Mouse (Mus musculus) adrenal gland, postnatal 25 days (tissue): ENCODE results near the gene Gm14327. TPM values are rescaled to one million over a fixed set of nuclear protein-coding genes. Genes with fewer than 3 reads are reported as not detected.
"Not testable (repeated sequence)": the region's sequence is repeated elsewhere in the genome, so short reads cannot be mapped to it uniquely, and the experiment has no call there.

Experiments
- DNase-seq: peaks from one replicate; pipeline ENCODE4 v3.0.0; 2021; ENCODE audit warnings: mixed read lengths
- long read RNA-seq: library from polyadenylated mRNA; stranded (forward); transcript quantifications from one replicate; pipeline ENCODE4 v2.0.0, GENCODE M21; 2021
- total RNA-seq: library from RNA; stranded (reverse); gene quantifications from 2 replicates; pipeline ENCODE4 v1.2.3, GENCODE M21; 2021

Gene Gm14327
- 5.4 and 5.6 TPM in 2 replicates for total RNA-seq
- long read RNA-seq, partial matches to known transcripts: 0 of 5 reads
- long read RNA-seq, other reads (novel, unspliced or antisense): 1 of 5 reads

- DNase-seq: not testable (repeated sequence)
Measured at GRCm38 (mm10) chr2:177897046-177897578, at the start of gene Gm14327. Gm14327 (plus strand) TSS chr2:177897096.

GRCm38 (mm10) chr2:177862254-177862653, 34.6 kb upstream of the Gm14327 start:
- DNase-seq: not testable (repeated sequence)

GRCm38 (mm10) chr2:177887743-177888142, 9.2 kb upstream of the Gm14327 start:
- not testable (repeated sequence) for DNase-seq

GRCm38 (mm10) chr2:177898171-177898570, 1.3 kb downstream of the Gm14327 start:
- not testable (repeated sequence) for DNase-seq

GRCm38 (mm10) chr2:177903276-177903675, 6.4 kb downstream of the Gm14327 start:
- not testable (repeated sequence) for DNase-seq

- DNase-seq: not testable (repeated sequence)
Measured at GRCm38 (mm10) chr2:177925563-177926103, 28.7 kb downstream of the Gm14327 start, which contains the start of gene Zfp972. Zfp972 (minus strand) TSS chr2:177925613.

Other genes with a start within 250 kb of the Gm14327 start
- 40.9 and 46.0 TPM in 2 replicates for gene Gm14322, start 137.8 kb upstream of the Gm14327 start, total RNA-seq
- 97.3 and 197 TPM in 2 replicates for gene Gm14325, start 56.8 kb upstream of the Gm14327 start, total RNA-seq
- gene Zfp972, start 28.5 kb downstream of the Gm14327 start, total RNA-seq: 5.0 and 7.1 TPM in 2 replicates
- 27.4 and 36.1 TPM in 2 replicates for gene Gm14326, start 60.2 kb downstream of the Gm14327 start, total RNA-seq
- 28.5 and 30.8 TPM in 2 replicates for gene Zfp971, start 126.2 kb downstream of the Gm14327 start, total RNA-seq
- 39.0 and 39.5 TPM in 2 replicates for gene Zfp931, start 181.4 kb downstream of the Gm14327 start, total RNA-seq
- 0.57 and 1.8 TPM in 2 replicates for gene Phactr3, start 221.9 kb downstream of the Gm14327 start, total RNA-seq